Mouse (Mus musculus): ENCODE data around the gene Prelp. TPM values are rescaled to one million over a fixed set of nuclear protein-coding genes. Genes with fewer than 3 reads are reported as not detected.
"Not testable (repeated sequence)": the region's sequence is repeated elsewhere in the genome, so short reads cannot be mapped to it uniquely, and the experiment has no call there.

Prelp gene
- 2.7 and 2.9 TPM in 2 replicates for polyA plus RNA-seq (2015; fragmentation: Nextera tagmentation; extraction: Ambion mirVana)

DNA sequence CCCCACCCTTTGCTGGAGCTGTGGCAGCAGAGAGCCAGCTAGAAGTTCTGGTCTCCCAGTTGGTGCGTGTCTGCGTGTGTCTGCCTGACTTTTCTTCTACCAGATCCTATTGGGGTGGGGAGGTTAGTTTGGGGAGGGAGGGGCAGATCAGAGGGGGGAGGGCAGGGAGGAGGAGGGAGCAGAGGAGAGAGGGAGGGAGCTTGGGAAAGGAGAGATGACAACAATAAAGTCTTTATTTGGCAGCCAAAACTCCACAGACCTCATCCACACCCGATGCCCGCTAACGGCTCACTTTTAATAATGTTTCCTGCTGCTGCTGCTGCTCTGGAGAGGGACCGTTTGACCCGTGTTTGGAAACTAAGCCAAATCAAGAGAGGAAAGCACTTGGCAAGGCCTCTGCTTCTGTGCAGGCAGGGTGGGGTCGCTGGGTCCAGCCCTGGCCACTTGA lies at the start of gene Prelp:
TSS of gene Prelp (minus strand) at position 111 of the 448 bp plus-strand sequence.
- Histone ChIP-seq H3K4me2 (ENCODE audit: low read depth, low read length) (peak within 1 kb of the TSS; percentile 36), H3K9me3 (ENCODE audit: control insufficient read depth, low read length) (no peaks in the 10 kb centered on the region), H3K36me3 (ENCODE audit: control insufficient read depth, insufficient read depth, low read length) (no peaks in the 10 kb centered on the region), H3K4me3 (ENCODE audit: low read length) (no peak within 1 kb of the TSS), H3K27ac (ENCODE audit: low read length) (peak within 1 kb of the TSS; percentile 48), H3K4me1 (ENCODE audit: control insufficient read depth, insufficient read depth, low read length) (peaks cover 44% of the 10 kb centered on the region), H3K9ac (ENCODE audit: low read depth, low read length) (peak within 1 kb of the TSS; percentile 31), H3K27me3 (replicated peaks; ENCODE audit: control insufficient read depth, insufficient read depth, low read length) (no peaks in the 10 kb centered on the region)
- 0 out of 2 replicates have a peak, but pooled peaks have one; percentile 59 for ATAC-seq
- 16% methylated on average over 8 of the region's 8 CpGs for WGBS

DNA sequence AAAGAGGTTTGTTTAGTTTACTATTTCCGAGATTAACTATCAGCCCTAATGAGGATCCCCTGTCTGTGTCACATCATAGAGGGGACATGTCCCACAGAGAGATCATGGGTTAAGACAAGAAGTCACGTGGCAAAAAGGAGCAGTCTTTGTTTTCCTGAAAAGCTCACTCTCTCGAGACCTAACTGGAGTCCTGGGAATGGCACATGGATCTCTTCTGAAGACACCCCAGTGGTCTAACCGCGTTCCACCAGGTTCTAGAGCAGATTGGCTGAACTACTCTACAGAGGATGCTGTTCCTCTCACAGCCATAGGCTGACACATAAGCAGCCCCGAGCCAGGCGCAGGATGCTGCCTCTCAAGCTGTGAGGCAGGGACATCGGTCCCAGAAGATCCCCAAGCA lies 48.2 kb upstream of the Prelp start:
- Histone ChIP-seq H3K4me2 (ENCODE audit: low read depth, low read length) (no peak overlapping the region), H3K4me1 (ENCODE audit: control insufficient read depth, insufficient read depth, low read length) (peaks cover 21% of the 10 kb centered on the region), H3K27ac (ENCODE audit: low read length) (no peak overlapping the region), H3K36me3 (ENCODE audit: control insufficient read depth, insufficient read depth, low read length) (no peaks in the 10 kb centered on the region), H3K9me3 (ENCODE audit: control insufficient read depth, low read length) (no peaks in the 10 kb centered on the region), H3K9ac (ENCODE audit: low read depth, low read length) (no peak overlapping the region), H3K27me3 (replicated peaks; ENCODE audit: control insufficient read depth, insufficient read depth, low read length) (no peaks in the 10 kb centered on the region), H3K4me3 (ENCODE audit: low read length) (no peak overlapping the region)
- WGBS = 86% methylated on average over 8 of the region's 8 CpGs
- ATAC-seq = no peak

DNA sequence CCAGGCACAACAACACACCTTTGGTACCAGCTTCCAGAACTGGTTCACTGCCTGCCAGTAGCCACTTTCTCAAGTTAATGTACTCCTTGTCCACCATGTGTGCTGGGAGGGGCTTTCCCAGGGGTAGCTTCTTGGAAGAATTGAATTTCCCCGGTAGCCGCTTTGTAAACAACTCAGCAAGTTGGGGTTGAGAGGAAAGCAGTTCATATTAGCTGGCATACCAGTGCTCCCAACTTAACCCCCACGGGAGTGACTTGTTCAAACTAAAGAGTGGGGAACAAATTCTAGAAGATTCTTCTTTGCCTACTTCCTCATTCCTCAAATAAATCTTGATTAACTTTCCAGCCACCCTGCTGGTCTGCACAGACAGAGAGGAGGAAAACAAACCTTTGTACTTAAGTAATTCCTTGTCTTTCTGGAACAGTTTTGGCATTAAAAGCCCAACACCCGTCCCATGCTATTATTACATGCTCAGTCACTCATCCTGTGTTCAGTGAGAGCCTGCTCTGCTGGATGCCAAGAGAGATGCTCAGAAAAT lies 47.6 kb upstream of the Prelp start:
- no peaks in the 10 kb centered on the region for H3K9me3 ChIP-seq (ENCODE audit: control insufficient read depth, low read length)
- no peaks in the 10 kb centered on the region for H3K27me3 ChIP-seq (replicated peaks; ENCODE audit: control insufficient read depth, insufficient read depth, low read length)
- H3K4me1 ChIP-seq (ENCODE audit: control insufficient read depth, insufficient read depth, low read length) = peaks cover 21% of the 10 kb centered on the region
- H3K36me3 ChIP-seq (ENCODE audit: control insufficient read depth, insufficient read depth, low read length) = no peaks in the 10 kb centered on the region
- no peak overlapping the region for H3K4me3 ChIP-seq (ENCODE audit: low read length)
- H3K4me2 ChIP-seq (ENCODE audit: low read depth, low read length) = no peak overlapping the region
- ATAC-seq = no peak
- 37% methylated on average over 4 of the region's 4 CpGs for WGBS
- H3K27ac ChIP-seq (ENCODE audit: low read length) = no peak overlapping the region
- H3K9ac ChIP-seq (ENCODE audit: low read depth, low read length) = no peak overlapping the region

DNA sequence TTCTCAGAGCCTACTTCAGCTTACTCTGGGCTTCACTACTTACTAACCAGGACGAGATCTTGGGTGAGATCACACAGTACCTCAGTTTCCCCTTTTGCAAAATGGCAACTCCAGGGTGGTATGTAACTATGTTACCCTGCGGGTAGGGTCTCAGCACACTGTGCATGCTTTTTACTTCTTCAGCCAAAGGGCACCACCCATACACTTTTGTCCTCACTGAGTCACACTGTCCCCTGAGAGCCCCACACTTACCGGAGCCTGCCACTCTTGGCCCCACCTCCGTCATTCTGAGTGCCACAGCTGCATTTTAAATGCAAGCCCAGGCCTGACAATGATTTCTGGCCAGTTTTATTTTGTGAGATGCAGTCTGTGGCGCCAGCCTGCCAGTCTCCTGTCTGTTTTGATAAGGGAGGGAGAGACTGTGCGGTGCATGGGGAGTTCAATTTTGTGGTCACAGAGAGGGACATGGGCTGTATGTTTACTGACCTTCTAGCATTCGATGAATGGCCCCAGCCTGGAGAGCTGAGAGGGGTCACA lies 46.3 kb upstream of the Prelp start:
- ATAC-seq = no peak
- Histone ChIP-seq H3K9ac (ENCODE audit: low read depth, low read length) (no peak overlapping the region), H3K36me3 (ENCODE audit: control insufficient read depth, insufficient read depth, low read length) (no peaks in the 10 kb centered on the region), H3K4me3 (ENCODE audit: low read length) (no peak overlapping the region), H3K4me1 (ENCODE audit: control insufficient read depth, insufficient read depth, low read length) (peaks cover 21% of the 10 kb centered on the region), H3K27me3 (replicated peaks; ENCODE audit: control insufficient read depth, insufficient read depth, low read length) (no peaks in the 10 kb centered on the region), H3K9me3 (ENCODE audit: control insufficient read depth, low read length) (no peaks in the 10 kb centered on the region), H3K4me2 (ENCODE audit: low read depth, low read length) (no peak overlapping the region), H3K27ac (ENCODE audit: low read length) (no peak overlapping the region)
- WGBS = 67% methylated on average over 7 of the region's 7 CpGs

DNA sequence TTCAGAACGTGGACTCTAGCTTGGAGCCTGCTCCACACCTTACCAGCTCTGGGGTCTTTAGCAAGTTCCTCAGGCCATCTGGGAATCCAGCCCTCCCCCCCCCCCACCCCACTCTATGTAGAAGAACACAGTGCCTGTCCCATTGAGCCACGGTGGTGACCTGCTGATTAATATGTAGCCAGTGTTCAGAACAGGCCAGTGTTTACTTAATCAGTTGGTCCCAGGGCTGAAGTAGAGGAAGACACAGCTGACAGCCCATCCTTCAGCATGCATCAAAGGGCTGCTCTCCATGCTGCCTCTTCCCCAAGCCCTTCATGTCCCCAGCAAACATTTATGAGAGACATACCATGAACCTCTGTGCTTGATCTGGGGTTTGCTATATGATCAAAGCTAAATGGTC lies 44.8 kb upstream of the Prelp start:
- Histone ChIP-seq H3K27ac (ENCODE audit: low read length) (no peak overlapping the region), H3K27me3 (replicated peaks; ENCODE audit: control insufficient read depth, insufficient read depth, low read length) (no peaks in the 10 kb centered on the region), H3K4me2 (ENCODE audit: low read depth, low read length) (no peak overlapping the region), H3K36me3 (ENCODE audit: control insufficient read depth, insufficient read depth, low read length) (no peaks in the 10 kb centered on the region), H3K9me3 (ENCODE audit: control insufficient read depth, low read length) (no peaks in the 10 kb centered on the region), H3K4me3 (ENCODE audit: low read length) (no peak overlapping the region), H3K4me1 (ENCODE audit: control insufficient read depth, insufficient read depth, low read length) (peaks cover 32% of the 10 kb centered on the region), H3K9ac (ENCODE audit: low read depth, low read length) (no peak overlapping the region)
- ATAC-seq = no peak
- 47% methylated on average over 2 of the region's 2 CpGs for WGBS

DNA sequence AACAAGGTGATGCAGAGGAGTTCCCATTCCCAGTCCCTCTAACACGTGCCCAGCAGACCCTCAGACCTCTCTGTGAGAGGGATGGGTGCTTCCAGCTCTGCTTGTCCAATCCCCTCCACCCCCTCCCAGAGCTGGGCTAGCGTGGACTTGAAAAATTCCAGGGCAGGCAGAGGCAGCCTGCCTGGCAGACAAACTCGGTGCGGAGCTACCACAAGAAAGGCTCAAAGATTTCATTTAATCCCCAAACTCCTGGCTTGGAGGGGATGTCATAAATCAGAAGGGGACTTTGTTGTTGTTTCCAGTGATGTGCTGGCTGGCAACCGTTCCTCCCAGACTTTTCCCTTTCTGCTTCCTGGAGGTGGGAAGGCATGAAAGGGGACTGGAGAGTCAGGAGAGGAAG lies 44.1 kb upstream of the Prelp start:
- H3K36me3 ChIP-seq (ENCODE audit: control insufficient read depth, insufficient read depth, low read length) = no peaks in the 10 kb centered on the region
- H3K27ac ChIP-seq (ENCODE audit: low read length) = peak overlapping the region; percentile 10; the same call in 1 of the 2 replicates
- no peaks in the 10 kb centered on the region for H3K27me3 ChIP-seq (replicated peaks; ENCODE audit: control insufficient read depth, insufficient read depth, low read length)
- no peak overlapping the region for H3K4me3 ChIP-seq (ENCODE audit: low read length)
- no peak overlapping the region for H3K4me2 ChIP-seq (ENCODE audit: low read depth, low read length)
- H3K4me1 ChIP-seq (ENCODE audit: control insufficient read depth, insufficient read depth, low read length) = peaks cover 32% of the 10 kb centered on the region
- no peaks in the 10 kb centered on the region for H3K9me3 ChIP-seq (ENCODE audit: control insufficient read depth, low read length)
- ATAC-seq = no peak
- H3K9ac ChIP-seq (ENCODE audit: low read depth, low read length) = no peak overlapping the region
- WGBS = 28% methylated on average over 5 of the region's 5 CpGs

DNA sequence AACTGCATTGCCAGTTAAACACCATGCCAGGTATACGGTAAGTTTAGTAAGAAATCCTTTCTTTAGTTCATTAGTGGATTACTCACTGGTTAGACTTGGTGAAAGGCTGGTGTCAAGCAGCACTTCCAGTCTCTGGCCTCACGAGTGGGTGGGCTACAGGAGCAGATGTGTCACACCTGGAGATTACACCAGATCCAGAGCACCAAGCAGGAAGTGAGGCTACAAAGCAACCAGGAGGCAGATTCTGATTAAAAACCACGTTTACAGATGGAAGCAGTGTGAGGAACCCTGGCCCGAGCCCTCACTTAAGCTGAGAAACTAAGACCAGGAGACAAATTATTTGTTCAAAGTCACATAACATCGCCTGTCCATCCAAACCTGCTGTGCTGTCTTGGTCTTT lies 43.5 kb upstream of the Prelp start:
- Histone ChIP-seq H3K4me1 (ENCODE audit: control insufficient read depth, insufficient read depth, low read length) (peaks cover 32% of the 10 kb centered on the region), H3K27ac (ENCODE audit: low read length) (peak overlapping the region; percentile 10; the same call in 1 of the 2 replicates), H3K36me3 (ENCODE audit: control insufficient read depth, insufficient read depth, low read length) (no peaks in the 10 kb centered on the region), H3K9ac (ENCODE audit: low read depth, low read length) (no peak overlapping the region), H3K9me3 (ENCODE audit: control insufficient read depth, low read length) (no peaks in the 10 kb centered on the region), H3K4me3 (ENCODE audit: low read length) (no peak overlapping the region), H3K27me3 (replicated peaks; ENCODE audit: control insufficient read depth, insufficient read depth, low read length) (no peaks in the 10 kb centered on the region), H3K4me2 (ENCODE audit: low read depth, low read length) (no peak overlapping the region)
- ATAC-seq = no peak
- 59% methylated on average over 5 of the region's 5 CpGs for WGBS

DNA sequence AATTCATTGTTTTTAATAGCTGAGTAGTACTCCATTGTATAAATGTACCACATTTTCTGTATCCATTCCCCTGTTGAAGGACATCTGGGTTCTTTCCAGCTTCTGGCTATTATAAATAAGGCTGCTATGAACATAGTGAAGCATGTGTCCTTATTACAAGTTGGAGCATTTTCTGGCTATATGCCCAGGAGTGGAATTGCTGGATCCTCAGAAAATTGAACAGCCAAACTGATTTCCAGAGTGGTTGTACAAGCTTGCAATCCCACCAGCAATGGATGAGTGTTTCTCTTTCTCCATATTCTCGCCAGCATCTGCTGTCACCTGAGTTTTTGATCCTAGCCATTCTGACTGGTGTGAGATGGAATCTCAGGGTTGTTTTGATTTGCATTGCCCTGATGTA lies 42.4 kb upstream of the Prelp start:
- H3K4me3 ChIP-seq (ENCODE audit: low read length); H3K4me2 ChIP-seq (ENCODE audit: low read depth, low read length); H3K36me3 ChIP-seq (ENCODE audit: control insufficient read depth, insufficient read depth, low read length); ATAC-seq; H3K27ac ChIP-seq (ENCODE audit: low read length); H3K27me3 ChIP-seq (replicated peaks; ENCODE audit: control insufficient read depth, insufficient read depth, low read length); H3K9me3 ChIP-seq (ENCODE audit: control insufficient read depth, low read length); H3K9ac ChIP-seq (ENCODE audit: low read depth, low read length): not testable (repeated sequence)
- peaks cover 27% of the 10 kb centered on the region for H3K4me1 ChIP-seq (ENCODE audit: control insufficient read depth, insufficient read depth, low read length)
- WGBS = 88% methylated on average over 1 of the region's 1 CpGs

DNA sequence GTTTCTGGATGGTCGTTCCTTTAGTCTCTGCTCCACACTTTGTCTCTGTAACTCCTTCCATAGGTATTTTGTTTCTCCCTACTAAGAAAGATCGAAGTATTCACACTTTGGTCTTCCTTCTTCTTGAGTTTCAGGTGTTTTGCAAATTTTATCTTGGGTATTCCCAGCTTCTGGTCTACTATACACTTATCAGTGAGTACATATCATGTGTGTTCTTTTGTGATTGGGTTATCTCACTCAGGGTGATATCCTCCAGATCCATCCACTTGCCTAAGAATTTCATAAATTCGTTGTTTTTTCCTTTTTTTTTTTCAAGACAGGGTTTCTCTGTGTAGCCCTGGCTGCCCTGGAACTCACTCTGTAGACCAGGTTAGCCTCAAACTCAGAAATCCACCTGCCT lies 41.9 kb upstream of the Prelp start:
- H3K36me3 ChIP-seq (ENCODE audit: control insufficient read depth, insufficient read depth, low read length); H3K4me3 ChIP-seq (ENCODE audit: low read length); H3K4me2 ChIP-seq (ENCODE audit: low read depth, low read length); H3K27me3 ChIP-seq (replicated peaks; ENCODE audit: control insufficient read depth, insufficient read depth, low read length); H3K9me3 ChIP-seq (ENCODE audit: control insufficient read depth, low read length); H3K9ac ChIP-seq (ENCODE audit: low read depth, low read length); H3K27ac ChIP-seq (ENCODE audit: low read length); ATAC-seq: not testable (repeated sequence)
- 93% methylated on average over 3 of the region's 3 CpGs for WGBS
- peaks cover 24% of the 10 kb centered on the region for H3K4me1 ChIP-seq (ENCODE audit: control insufficient read depth, insufficient read depth, low read length)

Data from intestine, embryonic 16.5 days (tissue).